Mouse (Mus musculus): ENCODE measurements around the gene Mtcl1. TPM values are rescaled to one million over a fixed set of nuclear protein-coding genes. Genes with fewer than 3 reads are reported as not detected.

The Mtcl1 gene
- polyA plus RNA-seq, 1 experiment from 2014 or later: 8.6 TPM

GRCm38 (mm10) chr17:66364525-66365292, 84.8 kb downstream of the Mtcl1 start:
- Histone ChIP-seq H3K27ac (ENCODE audit: low read length) (0 out of 2 replicates have a peak overlapping the region, but pooled peaks have one; percentile 57), H3K4me3 (ENCODE audit: low read depth, low read length) (no peak overlapping the region), H3K9me3 (ENCODE audit: low read length) (no peaks in the 10 kb centered on the region), H3K4me1 (ENCODE audit: insufficient read depth, low read depth, low read length) (peaks cover 5% of the 10 kb centered on the region; the same call in 1 of the 2 replicates), H3K27me3 (replicated peaks; ENCODE audit: insufficient read depth, low read length) (no peaks in the 10 kb centered on the region), H3K4me2 (replicated peaks; ENCODE audit: low read depth, low read length) (no peak overlapping the region), H3K9ac (replicated peaks; ENCODE audit: low read depth) (no peak overlapping the region), H3K36me3 (ENCODE audit: insufficient read depth, low read length) (0 out of 2 replicates have a peak, but pooled peaks cover 6% of the 10 kb centered on the region)
- TF ChIP-seq CTCF (IDR thresholded peaks at IDR 0.05) (no peak), EP300 (IDR thresholded peaks at IDR 0.05) (no peak)
- ATAC-seq (no peak), DNase-seq (ENCODE audit: low spot score) (peak; percentile 39)
- WGBS: 65% methylated on average over 23 of the region's 26 CpGs

GRCm38 (mm10) chr17:66363852-66364524, 85.6 kb downstream of the Mtcl1 start:
- Histone ChIP-seq H3K9me3 (ENCODE audit: low read length) (no peaks in the 10 kb centered on the region), H3K4me3 (ENCODE audit: low read depth, low read length) (no peak overlapping the region), H3K27ac (ENCODE audit: low read length) (no peak overlapping the region), H3K27me3 (replicated peaks; ENCODE audit: insufficient read depth, low read length) (no peaks in the 10 kb centered on the region), H3K4me2 (replicated peaks; ENCODE audit: low read depth, low read length) (no peak overlapping the region), H3K36me3 (ENCODE audit: insufficient read depth, low read length) (0 out of 2 replicates have a peak, but pooled peaks cover 6% of the 10 kb centered on the region), H3K9ac (replicated peaks; ENCODE audit: low read depth) (no peak overlapping the region), H3K4me1 (ENCODE audit: insufficient read depth, low read depth, low read length) (peaks cover 5% of the 10 kb centered on the region; the same call in 1 of the 2 replicates)
- no peak for TF ChIP-seq EP300 (IDR thresholded peaks at IDR 0.05)
- TF ChIP-seq CTCF (IDR thresholded peaks at IDR 0.05): no peak
- 81% methylated on average over 31 of the region's 36 CpGs for WGBS
- DNase-seq (ENCODE audit: low spot score) (no peak), ATAC-seq (no peak)

GRCm38 (mm10) chr17:66362287-66363016, 87.1 kb downstream of the Mtcl1 start:
- ATAC-seq (peak; percentile 14), DNase-seq (ENCODE audit: low spot score) (peak; percentile 55)
- H3K27ac ChIP-seq (ENCODE audit: low read length): peak overlapping the region; percentile 15; the same call in 1 of the 2 replicates
- WGBS: 57% methylated on average over 14 of the region's 15 CpGs
- H3K4me3 ChIP-seq (ENCODE audit: low read depth, low read length): no peak overlapping the region
- H3K9me3 ChIP-seq (ENCODE audit: low read length): no peaks in the 10 kb centered on the region
- H3K27me3 ChIP-seq (replicated peaks; ENCODE audit: insufficient read depth, low read length): no peaks in the 10 kb centered on the region
- H3K4me1 ChIP-seq (ENCODE audit: insufficient read depth, low read depth, low read length): peaks cover 5% of the 10 kb centered on the region; the same call in 1 of the 2 replicates
- TF ChIP-seq CTCF (IDR thresholded peaks at IDR 0.05): no peak
- TF ChIP-seq EP300 (IDR thresholded peaks at IDR 0.05): no peak
- 0 out of 2 replicates have a peak, but pooled peaks cover 6% of the 10 kb centered on the region for H3K36me3 ChIP-seq (ENCODE audit: insufficient read depth, low read length)
- H3K4me2 ChIP-seq (replicated peaks; ENCODE audit: low read depth, low read length): no peak overlapping the region
- no peak overlapping the region for H3K9ac ChIP-seq (replicated peaks; ENCODE audit: low read depth)

DNA sequence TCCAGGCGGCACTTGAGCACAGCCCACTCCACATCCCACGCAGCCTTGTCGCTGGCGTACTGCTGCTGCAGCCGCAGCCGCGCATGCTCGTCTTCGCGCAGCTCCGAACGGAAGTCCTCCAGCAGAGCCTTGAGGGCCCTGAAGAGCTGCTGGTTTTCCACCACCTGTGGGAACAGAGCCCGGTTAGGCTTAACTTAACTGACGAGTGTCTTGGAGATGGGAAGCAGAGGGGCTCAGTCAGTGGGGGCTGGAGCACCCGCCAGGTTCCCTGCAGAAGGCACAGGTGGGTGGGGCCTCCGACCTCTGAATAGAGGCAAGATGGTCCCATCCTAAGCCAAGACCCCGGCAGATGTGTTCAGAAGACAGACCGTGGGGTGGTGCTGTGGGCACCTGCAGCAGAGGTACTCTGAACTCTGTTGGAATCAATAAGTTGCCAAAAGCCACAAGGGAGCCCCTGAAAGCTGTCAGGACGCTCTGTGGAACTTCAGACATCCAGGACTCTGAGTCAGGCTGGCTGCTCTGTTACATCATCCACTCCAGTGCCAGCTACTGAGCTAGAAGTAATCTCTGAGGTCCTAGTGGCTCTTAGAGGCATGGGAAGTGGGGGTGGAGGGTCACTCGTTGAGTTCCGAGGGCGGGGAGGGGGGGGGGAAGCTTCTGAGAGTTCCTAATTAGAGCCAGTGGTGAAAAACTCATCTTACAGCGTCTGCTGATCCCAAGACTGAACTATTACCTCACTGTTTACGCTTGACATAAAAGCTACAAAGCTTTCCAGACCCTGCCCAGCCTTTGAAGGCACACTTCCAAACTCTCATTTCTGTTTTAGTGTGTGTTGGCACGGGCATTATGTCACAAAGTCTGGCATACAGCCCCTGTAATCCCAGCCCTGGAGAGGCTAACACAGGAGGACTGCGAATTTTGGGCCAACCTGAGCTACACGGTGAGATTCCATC, 91.2 kb downstream of the Mtcl1 start:
- DNase-seq (ENCODE audit: low spot score) (peak; percentile 94), ATAC-seq (peak; percentile 95)
- Histone ChIP-seq H3K4me3 (ENCODE audit: low read depth, low read length) (no peak overlapping the region), H3K27ac (ENCODE audit: low read length) (peak overlapping the region; percentile 76), H3K9me3 (ENCODE audit: low read length) (no peaks in the 10 kb centered on the region), H3K9ac (replicated peaks; ENCODE audit: low read depth) (no peak overlapping the region), H3K4me1 (ENCODE audit: insufficient read depth, low read depth, low read length) (peaks cover 7% of the 10 kb centered on the region), H3K36me3 (ENCODE audit: insufficient read depth, low read length) (no peaks in the 10 kb centered on the region), H3K4me2 (replicated peaks; ENCODE audit: low read depth, low read length) (peak overlapping the region; percentile 33; the same call in 1 of the 2 replicates), H3K27me3 (replicated peaks; ENCODE audit: insufficient read depth, low read length) (no peaks in the 10 kb centered on the region)
- 47% methylated on average over 27 of the region's 27 CpGs for WGBS
- TF ChIP-seq CTCF (IDR thresholded peaks at IDR 0.05) (peak; percentile 17; the same call in 1 of the 2 replicates), EP300 (IDR thresholded peaks at IDR 0.05) (peak; percentile 68)

DNA sequence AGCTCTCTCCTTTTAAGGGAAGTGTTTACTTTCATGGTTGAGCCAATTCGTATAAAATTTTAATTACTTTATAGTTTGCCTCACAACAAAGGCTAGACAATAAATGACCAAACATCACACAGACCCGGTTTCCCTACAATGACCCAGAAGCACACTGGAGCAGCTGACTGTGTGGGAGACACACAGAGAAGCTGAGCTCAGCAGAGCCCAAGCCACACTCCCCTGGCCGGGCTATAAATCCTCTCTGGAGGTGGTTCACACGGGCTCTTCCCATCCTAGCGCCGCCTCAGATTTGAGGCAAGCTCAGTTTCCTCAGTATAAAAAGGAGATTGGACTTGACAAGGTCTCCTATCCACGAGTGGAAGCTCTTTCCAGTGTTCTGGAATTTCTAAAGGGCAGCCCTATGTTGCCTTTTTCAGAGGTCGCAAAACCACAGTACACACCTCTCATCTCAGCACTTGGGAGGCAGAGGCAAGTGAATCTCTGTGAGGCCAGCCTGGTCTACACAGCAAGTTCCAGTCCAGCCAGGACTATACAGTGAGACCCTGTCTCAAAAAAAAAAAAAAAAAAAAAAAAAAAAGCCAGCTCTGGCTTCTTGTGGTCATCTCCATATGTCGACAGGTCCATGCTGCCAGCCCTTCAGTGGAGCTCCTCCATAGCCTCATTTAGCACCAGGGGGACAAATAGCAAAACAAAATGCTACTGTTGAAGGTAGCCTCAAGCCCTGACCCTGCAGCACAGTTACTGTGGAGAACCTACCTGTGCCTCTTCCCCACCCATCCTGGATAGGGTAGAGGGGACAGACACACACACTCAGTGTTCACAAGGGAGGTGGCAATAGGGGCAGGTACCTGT, 92.2 kb downstream of the Mtcl1 start:
- peak overlapping the region; percentile 76 for H3K27ac ChIP-seq (ENCODE audit: low read length)
- DNase-seq (ENCODE audit: low spot score): no peak
- WGBS: 63% methylated on average over 9 of the region's 9 CpGs

More for the DNA sequence above, 92.2 kb downstream of the Mtcl1 start:
- Histone ChIP-seq H3K27me3 (replicated peaks; ENCODE audit: insufficient read depth, low read length) (no peaks in the 10 kb centered on the region), H3K4me3 (ENCODE audit: low read depth, low read length) (no peak overlapping the region), H3K9ac (replicated peaks; ENCODE audit: low read depth) (no peak overlapping the region), H3K4me2 (replicated peaks; ENCODE audit: low read depth, low read length) (0 out of 2 replicates have a peak overlapping the region, but pooled peaks have one; percentile 33), H3K4me1 (ENCODE audit: insufficient read depth, low read depth, low read length) (peaks cover 12% of the 10 kb centered on the region), H3K9me3 (ENCODE audit: low read length) (no peaks in the 10 kb centered on the region), H3K36me3 (ENCODE audit: insufficient read depth, low read length) (no peaks in the 10 kb centered on the region)
- no peak for ATAC-seq
- no peak for TF ChIP-seq EP300 (IDR thresholded peaks at IDR 0.05)
- TF ChIP-seq CTCF (IDR thresholded peaks at IDR 0.05): no peak

All from lung, postnatal 0 days (tissue).